Mouse (Mus musculus): ENCODE results near the gene Gm30083. TPM values are rescaled to one million over a fixed set of nuclear protein-coding genes. Genes with fewer than 3 reads are reported as not detected.

The Gm30083 gene
- polyA plus RNA-seq, 1 experiment = 0.19 TPM

GRCm38 (mm10) chr14:34033841-34034610, 19.0 kb upstream of the Gm30083 start:
- TF ChIP-seq TCF3 (IDR thresholded peaks at IDR 0.05; ENCODE audit: insufficient read length, low read depth) (no peak), E2F4 (IDR thresholded peaks at IDR 0.05; ENCODE audit: insufficient read depth) (no peak), MYOG (IDR thresholded peaks at IDR 0.05; ENCODE audit: control insufficient read depth in 1 of 3, insufficient read depth in 1 of 3, insufficient read length in 2 of 3, low read depth in 2 of 3) (no peak), MAX (IDR thresholded peaks at IDR 0.05; ENCODE audit: low read depth) (no peak)
- H3K36me3 ChIP-seq (ENCODE audit: control insufficient read depth, insufficient read depth) = no peaks in the 10 kb centered on the region
- no peaks in the 10 kb centered on the region for H3K27me3 ChIP-seq (ENCODE audit: control insufficient read depth, insufficient read depth, insufficient read length)
- H3ac ChIP-seq (ENCODE audit: control insufficient read depth, insufficient read length) = no peak overlapping the region
- no peaks in the 10 kb centered on the region for H3K79me2 ChIP-seq (ENCODE audit: control insufficient read depth, insufficient read depth)
- H3K4me3 ChIP-seq = no peak overlapping the region
- H3K4me2 ChIP-seq (ENCODE audit: low read depth) = no peak overlapping the region

DNA sequence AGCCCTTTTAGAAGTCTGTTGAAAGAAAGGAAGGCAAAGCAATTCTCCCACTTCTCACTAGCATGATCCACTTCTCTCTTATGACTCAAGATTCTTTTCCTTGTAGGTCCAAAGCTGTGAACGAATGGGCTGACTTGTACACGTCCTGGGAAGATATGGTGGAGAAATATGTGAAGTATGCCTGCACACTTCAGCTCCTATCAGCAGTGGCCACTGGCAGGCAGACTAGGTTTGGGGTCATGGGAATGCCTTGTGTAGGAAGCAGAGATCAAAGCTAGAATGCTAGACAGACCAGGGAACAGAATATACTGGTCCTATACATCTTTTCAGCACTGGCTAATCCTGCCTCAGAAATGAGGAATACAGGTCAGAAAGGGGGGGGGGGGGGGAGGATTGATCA, 11.7 kb upstream of the Gm30083 start:
- no peaks in the 10 kb centered on the region for H3K36me3 ChIP-seq (ENCODE audit: control insufficient read depth, insufficient read depth)
- no peak for TF ChIP-seq TCF12 (IDR thresholded peaks at IDR 0.05; ENCODE audit: insufficient read depth, poor library complexity, severe bottlenecking)
- TF ChIP-seq E2F4 (IDR thresholded peaks at IDR 0.05; ENCODE audit: insufficient read depth) = no peak
- TF ChIP-seq CEBPB (IDR thresholded peaks at IDR 0.05; ENCODE audit: insufficient read depth, poor library complexity, severe bottlenecking) = no peak
- no peak for TF ChIP-seq MYOG (IDR thresholded peaks at IDR 0.05; ENCODE audit: control insufficient read depth in 1 of 3, insufficient read depth in 1 of 3, insufficient read length in 2 of 3, low read depth in 2 of 3)
- TF ChIP-seq MAX (IDR thresholded peaks at IDR 0.05; ENCODE audit: low read depth) = no peak
- TF ChIP-seq USF1 (IDR thresholded peaks at IDR 0.05; ENCODE audit: low read depth) = no peak
- TF ChIP-seq MYOD1 (IDR thresholded peaks at IDR 0.05; ENCODE audit: control insufficient read depth in 1 of 3, insufficient read length in 2 of 3, low read depth in 2 of 3) = no peak
- no peak for TF ChIP-seq SRF (IDR thresholded peaks at IDR 0.05; ENCODE audit: control insufficient read depth, insufficient read length, low read depth)
- no peak for TF ChIP-seq REST (IDR thresholded peaks at IDR 0.05; ENCODE audit: insufficient read depth, insufficient read length)
- TF ChIP-seq POLR2A (IDR thresholded peaks at IDR 0.05; ENCODE audit: insufficient read length, low read depth) = no peak

GRCm38 (mm10) chr14:34016938-34017337, 2.0 kb upstream of the Gm30083 start:
- Histone ChIP-seq H3ac (ENCODE audit: control insufficient read depth, insufficient read length) (no peak overlapping the region), H3K27me3 (ENCODE audit: control insufficient read depth, insufficient read depth, insufficient read length) (no peaks in the 10 kb centered on the region), H3K4me3 (no peak overlapping the region), H3K79me2 (ENCODE audit: control insufficient read depth, insufficient read depth) (no peaks in the 10 kb centered on the region), H3K4me2 (ENCODE audit: low read depth) (no peak overlapping the region), H3K36me3 (ENCODE audit: control insufficient read depth, insufficient read depth) (no peaks in the 10 kb centered on the region)
- TF ChIP-seq MAX (IDR thresholded peaks at IDR 0.05; ENCODE audit: low read depth) = no peak
- no peak for TF ChIP-seq SRF (IDR thresholded peaks at IDR 0.05; ENCODE audit: control insufficient read depth, insufficient read length, low read depth)
- no peak for TF ChIP-seq POLR2A (IDR thresholded peaks at IDR 0.05; ENCODE audit: insufficient read length, low read depth)
- TF ChIP-seq TCF12 (IDR thresholded peaks at IDR 0.05; ENCODE audit: insufficient read depth, poor library complexity, severe bottlenecking) = no peak
- TF ChIP-seq REST (IDR thresholded peaks at IDR 0.05; ENCODE audit: insufficient read depth, insufficient read length) = no peak
- TF ChIP-seq POLR2AphosphoS2 (IDR thresholded peaks at IDR 0.05; ENCODE audit: insufficient read length, low read depth) = no peak
- no peak for TF ChIP-seq TCF3 (IDR thresholded peaks at IDR 0.05; ENCODE audit: insufficient read length, low read depth)

More for the DNA sequence above, 11.7 kb upstream of the Gm30083 start:
- Histone ChIP-seq H3K79me2 (ENCODE audit: control insufficient read depth, insufficient read depth) (no peaks in the 10 kb centered on the region), H3K4me3 (no peak overlapping the region), H3K27me3 (ENCODE audit: control insufficient read depth, insufficient read depth, insufficient read length) (no peaks in the 10 kb centered on the region), H3ac (ENCODE audit: control insufficient read depth, insufficient read length) (no peak overlapping the region), H3K4me2 (ENCODE audit: low read depth) (no peak overlapping the region)

- Histone ChIP-seq H3K79me2 (ENCODE audit: control insufficient read depth, insufficient read depth) (no peaks in the 10 kb centered on the region), H3K4me2 (ENCODE audit: low read depth) (no peak within 1 kb of the TSS), H3K4me3 (no peak within 1 kb of the TSS), H3ac (ENCODE audit: control insufficient read depth, insufficient read length) (no peak within 1 kb of the TSS), H3K36me3 (ENCODE audit: control insufficient read depth, insufficient read depth) (no peaks in the 10 kb centered on the region), H3K27me3 (ENCODE audit: control insufficient read depth, insufficient read depth, insufficient read length) (no peaks in the 10 kb centered on the region)
- TF ChIP-seq E2F4 (IDR thresholded peaks at IDR 0.05; ENCODE audit: insufficient read depth) (no peak), TCF3 (IDR thresholded peaks at IDR 0.05; ENCODE audit: insufficient read length, low read depth) (no peak), MYOG (IDR thresholded peaks at IDR 0.05; ENCODE audit: control insufficient read depth in 1 of 3, insufficient read depth in 1 of 3, insufficient read length in 2 of 3, low read depth in 2 of 3) (no peak)
Measured at GRCm38 (mm10) chr14:34016381-34016780, 1.4 kb upstream of the Gm30083 start, which contains the start of gene Gm5460. Gene Gm5460 (plus strand): TSS chr14:34016758.

DNA sequence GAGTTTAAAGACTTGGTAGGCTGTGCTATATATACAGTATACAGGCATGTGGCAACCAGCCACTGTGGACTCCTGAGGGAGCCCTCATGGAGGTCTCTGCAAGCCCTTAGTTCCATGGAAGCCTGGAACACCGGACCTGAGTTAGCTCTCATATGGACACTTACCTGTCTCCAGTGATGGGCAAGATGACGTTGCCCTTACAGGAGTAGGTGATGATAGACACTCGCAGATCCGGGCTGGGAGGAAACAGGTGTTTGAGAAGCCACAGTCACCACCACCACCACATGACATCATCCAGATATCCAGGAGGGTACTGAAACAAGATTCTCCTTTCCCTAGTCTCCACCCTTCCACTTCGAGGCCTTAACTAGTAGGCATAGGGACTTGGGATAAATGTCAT, 12.6 kb downstream of the Gm30083 start:
- no peak overlapping the region for H3K4me2 ChIP-seq (ENCODE audit: low read depth)
- H3K4me3 ChIP-seq = no peak overlapping the region
- no peaks in the 10 kb centered on the region for H3K36me3 ChIP-seq (ENCODE audit: control insufficient read depth, insufficient read depth)
- H3K27me3 ChIP-seq (ENCODE audit: control insufficient read depth, insufficient read depth, insufficient read length) = no peaks in the 10 kb centered on the region
- H3ac ChIP-seq (ENCODE audit: control insufficient read depth, insufficient read length) = no peak overlapping the region
- no peaks in the 10 kb centered on the region for H3K79me2 ChIP-seq (ENCODE audit: control insufficient read depth, insufficient read depth)
- no peak for TF ChIP-seq POLR2A (IDR thresholded peaks at IDR 0.05; ENCODE audit: insufficient read length, low read depth)
- TF ChIP-seq TCF12 (IDR thresholded peaks at IDR 0.05; ENCODE audit: insufficient read depth, poor library complexity, severe bottlenecking) = no peak
- TF ChIP-seq MYOD1 (IDR thresholded peaks at IDR 0.05; ENCODE audit: control insufficient read depth in 1 of 3, insufficient read length in 2 of 3, low read depth in 2 of 3) = peak in 1 of 3 experiments; percentile 71

All from myocyte (in vitro differentiated cells).